Mouse (Mus musculus): ENCODE measurements around the gene Muc20.

GRCm38 (mm10) chr16:32741366-32741765 is 55.9 kb downstream of the Muc20 start:
- TF ChIP-seq POLR2A (IDR thresholded peaks at IDR 0.05; ENCODE audit: borderline replicate concordance, control insufficient read depth, low read depth, low read length) (no peak), CTCF (IDR thresholded peaks at IDR 0.05; ENCODE audit: control insufficient read depth, insufficient read depth, low read length) (no peak)

Measured in bone marrow, adult 2 months (tissue).